Mouse (Mus musculus) G1E (cell line): ENCODE data around the gene Rere. TPM values are rescaled to one million over a fixed set of nuclear protein-coding genes. Genes with fewer than 3 reads are reported as not detected.

Experiments
- ATAC-seq: 2 replicates; pipeline ENCODE4 v1.8.0; 2016; ENCODE audit warnings: mild to moderate bottlenecking; ENCODE audit not compliant: insufficient number of reproducible peaks, poor library complexity, low FRiP score, severe bottlenecking; ENCODE audit errors: extremely low read depth
- DNase-seq: peaks from one replicate; pipeline ENCODE4 v3.0.0; 2012; ENCODE audit warnings: low spot score
- H3K27me3 ChIP-seq: 2 replicates; pipeline ENCODE4 v1.6.1; 2012; ENCODE audit warnings: mild to moderate bottlenecking, low read length, inconsistent platforms; ENCODE audit not compliant: insufficient read depth
- H3K36me3 ChIP-seq: replicated peaks from 2 replicates; pipeline ENCODE3; 2012; ENCODE audit warnings: mild to moderate bottlenecking, inconsistent platforms
- H3K4me1 ChIP-seq: 2 replicates; pipeline ENCODE4 v1.6.1; 2012; ENCODE audit warnings: low read depth, low read length, inconsistent platforms, mixed read lengths; ENCODE audit not compliant: insufficient read depth
- H3K4me3 ChIP-seq: 2 replicates; pipeline ENCODE4 v1.5.1; 2012; ENCODE audit warnings: low read depth, mild to moderate bottlenecking, inconsistent platforms, low read length, moderate library complexity, mixed read lengths
- H3K9me3 ChIP-seq: replicated peaks from 2 replicates; pipeline ENCODE4 v1.6.1; 2012; ENCODE audit warnings: inconsistent platforms
- CTCF ChIP-seq: IDR thresholded peaks from 2 replicates; pipeline ENCODE4 v1.5.1; 2012; ENCODE audit warnings: low read depth, low read length, inconsistent platforms, mixed read lengths
- GATA1 ChIP-seq: IDR thresholded peaks from 2 replicates; pipeline ENCODE4 v1.6.1; 2012; ENCODE audit warnings: borderline replicate concordance, low read length, inconsistent platforms, mixed read lengths
- GATA2 ChIP-seq: IDR thresholded peaks from 2 replicates; pipeline ENCODE4 v1.6.1; 2012; ENCODE audit warnings: low read depth, low read length, inconsistent platforms, borderline replicate concordance
- POLR2AphosphoS5 ChIP-seq: IDR thresholded peaks from 2 replicates; pipeline ENCODE4 v1.6.1; 2012; ENCODE audit warnings: low read depth, low read length, inconsistent platforms; ENCODE audit not compliant: insufficient replicate concordance
- TAL1 ChIP-seq: conservative IDR thresholded peaks from 2 replicates; pipeline ENCODE4 v1.6.1; 2012; ENCODE audit warnings: low read depth, low read length, inconsistent platforms, mixed read lengths
- polyA plus RNA-seq: library from polyadenylated mRNA; stranded (reverse); fragments of >175 nt; gene quantifications from 2 replicates; pipeline ENCODE4 v1.2.3, GENCODE M21; 2012
- total RNA-seq, 2 experiments: library from RNA; stranded (forward) in 1 of 2; stranded (reverse) in 1 of 2; fragments of 200-1000 nt in 1 of 2; fragments of >200 nt in 1 of 2; fragmentation: Nextera tagmentation in 1 of 2; gene quantifications; 2 replicates each; pipeline ENCODE4 v1.2.3; 2014 to 2017

The Rere gene
- total and polyA plus RNA-seq, 3 experiments: 17.4 to 329 (median 154) TPM

- TF ChIP-seq CTCF (no peak), GATA2 (no peak), TAL1 (no peak), GATA1 (no peak), POLR2AphosphoS5 (no peak)
- H3K9me3 ChIP-seq: no peaks in the 10 kb centered on the region
- no peak overlapping the region for H3K4me3 ChIP-seq
- DNase-seq (no peak), ATAC-seq (no peak)
- H3K27me3 ChIP-seq: no peaks in the 10 kb centered on the region
- H3K4me1 ChIP-seq: peaks cover 46% of the 10 kb centered on the region
- H3K36me3 ChIP-seq: peaks cover 30% of the 10 kb centered on the region
These were observed 98.8 kb downstream of the Rere start for GRCm38 (mm10) chr4:150380273-150380672.

- no peak for DNase-seq
- TF ChIP-seq GATA2: no peak
- TF ChIP-seq GATA1: no peak
- no peak for TF ChIP-seq POLR2AphosphoS5
- no peak for TF ChIP-seq TAL1
- TF ChIP-seq CTCF: no peak
- Histone ChIP-seq H3K27me3 (no peaks in the 10 kb centered on the region), H3K9me3 (no peaks in the 10 kb centered on the region), H3K4me1 (peaks cover 31% of the 10 kb centered on the region), H3K4me3 (no peak overlapping the region), H3K36me3 (peaks cover 29% of the 10 kb centered on the region)
- ATAC-seq: no peak
These were observed 101.1 kb downstream of the Rere start for GRCm38 (mm10) chr4:150382504-150382903.

GRCm38 (mm10) chr4:150384405-150384804 lies 103.0 kb downstream of the Rere start:
- no peak for TF ChIP-seq TAL1
- no peak for TF ChIP-seq GATA1
- TF ChIP-seq CTCF: no peak
- TF ChIP-seq GATA2: no peak
- no peak for TF ChIP-seq POLR2AphosphoS5
- no peak for DNase-seq
- H3K27me3 ChIP-seq: no peaks in the 10 kb centered on the region

GRCm38 (mm10) chr4:150384899-150385298 lies 103.5 kb downstream of the Rere start:
- ATAC-seq: no peak
- peaks cover 19% of the 10 kb centered on the region for H3K4me1 ChIP-seq
- no peak for TF ChIP-seq TAL1
- no peak for TF ChIP-seq POLR2AphosphoS5
- TF ChIP-seq GATA1: no peak
- no peak for TF ChIP-seq CTCF
- TF ChIP-seq GATA2: no peak
- H3K4me3 ChIP-seq: no peak overlapping the region
- no peak for DNase-seq
- H3K27me3 ChIP-seq: no peaks in the 10 kb centered on the region
- H3K36me3 ChIP-seq: peaks cover 52% of the 10 kb centered on the region
- no peaks in the 10 kb centered on the region for H3K9me3 ChIP-seq

More at GRCm38 (mm10) chr4:150384405-150384804, 103.0 kb downstream of the Rere start:
- Histone ChIP-seq H3K36me3 (peaks cover 48% of the 10 kb centered on the region), H3K4me1 (peaks cover 20% of the 10 kb centered on the region), H3K4me3 (no peak overlapping the region), H3K9me3 (no peaks in the 10 kb centered on the region)
- no peak for ATAC-seq

GRCm38 (mm10) chr4:150388518-150388917 lies 107.1 kb downstream of the Rere start:
- peaks cover 51% of the 10 kb centered on the region for H3K36me3 ChIP-seq
- no peak for TF ChIP-seq CTCF
- no peak for TF ChIP-seq POLR2AphosphoS5
- TF ChIP-seq GATA1: no peak
- TF ChIP-seq TAL1: no peak
- no peak for TF ChIP-seq GATA2
- no peak for DNase-seq
- no peak for ATAC-seq
- peaks cover 23% of the 10 kb centered on the region for H3K4me1 ChIP-seq
- H3K27me3 ChIP-seq: no peaks in the 10 kb centered on the region
- H3K4me3 ChIP-seq: no peak overlapping the region
- no peaks in the 10 kb centered on the region for H3K9me3 ChIP-seq

- no peak for TF ChIP-seq TAL1
- TF ChIP-seq GATA1: no peak
- no peak for TF ChIP-seq CTCF
- no peak for TF ChIP-seq GATA2
- no peak for TF ChIP-seq POLR2AphosphoS5
- Histone ChIP-seq H3K36me3 (peaks cover 46% of the 10 kb centered on the region), H3K9me3 (no peaks in the 10 kb centered on the region), H3K4me3 (no peak overlapping the region; the same call in 1 of the 2 replicates), H3K4me1 (peaks cover 51% of the 10 kb centered on the region), H3K27me3 (no peaks in the 10 kb centered on the region)
- no peak for DNase-seq
- ATAC-seq: no peak
These were observed 112.2 kb downstream of the Rere start for GRCm38 (mm10) chr4:150393607-150394006.

GRCm38 (mm10) chr4:150394091-150394490 lies 112.6 kb downstream of the Rere start:
- TF ChIP-seq TAL1: no peak
- no peak for TF ChIP-seq CTCF
- no peak for TF ChIP-seq GATA1
- TF ChIP-seq POLR2AphosphoS5: no peak
- TF ChIP-seq GATA2: no peak
- DNase-seq: no peak
- Histone ChIP-seq H3K4me1 (peaks cover 54% of the 10 kb centered on the region), H3K4me3 (no peak overlapping the region), H3K36me3 (peaks cover 45% of the 10 kb centered on the region), H3K27me3 (no peaks in the 10 kb centered on the region), H3K9me3 (no peaks in the 10 kb centered on the region)
- ATAC-seq: no peak
